Mouse (Mus musculus) frontal cortex, postnatal 14 days (tissue): ENCODE measurements around the gene Pip5kl1.

Experiments
- DNase-seq, 2 experiments: peaks; one replicate each; pipeline ENCODE4 v3.0.0; 2022; ENCODE audit warnings: low spot score in 2 of 2

Gene Pip5kl1

GRCm38 (mm10) chr2:32574497-32574896, at the start of gene Pip5kl1:
Pip5kl1 (plus strand) TSS chr2:32574797.
- no peak for DNase-seq

- DNase-seq = no peak
Measured at GRCm38 (mm10) chr2:32525816-32526215, 48.8 kb upstream of the Pip5kl1 start.

- DNase-seq = no peak
Measured at GRCm38 (mm10) chr2:32527468-32527966, 47.1 kb upstream of the Pip5kl1 start.

- DNase-seq = no peak
Measured at GRCm38 (mm10) chr2:32528326-32528725, 46.3 kb upstream of the Pip5kl1 start.

GRCm38 (mm10) chr2:32530479-32530878, 44.1 kb upstream of the Pip5kl1 start:
- DNase-seq = no peak

- DNase-seq = no peak
Measured at GRCm38 (mm10) chr2:32533163-32533562, 41.4 kb upstream of the Pip5kl1 start.

- no peak for DNase-seq
Measured at GRCm38 (mm10) chr2:32534061-32534732, 40.4 kb upstream of the Pip5kl1 start.

- DNase-seq = peak; percentile 97 to 99
Measured at GRCm38 (mm10) chr2:32534733-32535471, 39.7 kb upstream of the Pip5kl1 start, which contains the start of gene Fam102a. Fam102a (plus strand) TSS chr2:32535332.

- DNase-seq = peak; percentile 40 to 49
Measured at GRCm38 (mm10) chr2:32535501-32535991, 39.1 kb upstream of the Pip5kl1 start.

- DNase-seq = peak in 1 of 2 experiments; percentile 24
Measured at GRCm38 (mm10) chr2:32536086-32536633, 38.4 kb upstream of the Pip5kl1 start.

GRCm38 (mm10) chr2:32536634-32537359, 37.8 kb upstream of the Pip5kl1 start:
- DNase-seq = peak; percentile 44 to 53

GRCm38 (mm10) chr2:32537360-32537905, 37.2 kb upstream of the Pip5kl1 start:
- no peak for DNase-seq

- no peak for DNase-seq
Measured at GRCm38 (mm10) chr2:32537941-32538340, 36.7 kb upstream of the Pip5kl1 start.

GRCm38 (mm10) chr2:32538461-32538860, 36.1 kb upstream of the Pip5kl1 start:
- DNase-seq = no peak

- no peak for DNase-seq
Measured at GRCm38 (mm10) chr2:32539452-32539981, 35.1 kb upstream of the Pip5kl1 start.

GRCm38 (mm10) chr2:32541333-32541908, 33.2 kb upstream of the Pip5kl1 start:
- no peak for DNase-seq

- no peak for DNase-seq
Measured at GRCm38 (mm10) chr2:32541986-32542573, 32.5 kb upstream of the Pip5kl1 start.

- no peak for DNase-seq
Measured at GRCm38 (mm10) chr2:32543031-32543449, 31.6 kb upstream of the Pip5kl1 start.

GRCm38 (mm10) chr2:32546951-32547350, 27.6 kb upstream of the Pip5kl1 start:
- DNase-seq = no peak

GRCm38 (mm10) chr2:32547380-32547779, 27.2 kb upstream of the Pip5kl1 start:
- no peak for DNase-seq
